Mouse (Mus musculus): ENCODE results near the gene Atp2b1.

GRCm38 (mm10) chr10:98974645-98975044 lies 60.4 kb downstream of the Atp2b1 start:
- TF ChIP-seq POLR2A (IDR thresholded peaks at IDR 0.05; ENCODE audit: control insufficient read depth in 1 of 2, insufficient read depth in 1 of 2, low read depth in 1 of 2, low read length in 2 of 2, poor library complexity in 1 of 2) = no peak
- TF ChIP-seq SIN3A (IDR thresholded peaks at IDR 0.05; ENCODE audit: low read length) = no peak
